Mouse (Mus musculus) small intestine, adult 2 months (tissue): ENCODE measurements around the gene Cript.

Experiments
- CTCF ChIP-seq: fragments of 200-500 bp; IDR thresholded peaks from 2 replicates; pipeline ENCODE4 v1.5.1; 2012; ENCODE audit warnings: low read depth, mild to moderate bottlenecking, control low read depth, inconsistent platforms, low read length, moderate library complexity, mixed read lengths; ENCODE audit not compliant: insufficient replicate concordance, insufficient read length; ENCODE audit errors: extremely low read depth
- POLR2A ChIP-seq: fragments of 200-500 bp; IDR thresholded peaks from 2 replicates; pipeline ENCODE4 v1.6.1; 2012; ENCODE audit warnings: low read depth, mild to moderate bottlenecking, control low read depth, inconsistent platforms, low read length, moderate library complexity

- TF ChIP-seq CTCF (peak; percentile 32; the same call in 1 of the 2 replicates), POLR2A (peak; percentile 73)
Observed at GRCm38 (mm10) chr17:87025269-87025949, at the start of gene Cript, which contains the start of gene Pigf.
